Mouse (Mus musculus) gastrocnemius, postnatal 10 days (tissue): ENCODE data around the gene Rab9. TPM values are rescaled to one million over a fixed set of nuclear protein-coding genes. Genes with fewer than 3 reads are reported as not detected.

Source experiments
- DNase-seq: peaks from one replicate; pipeline ENCODE4 v3.0.0; 2021; ENCODE audit warnings: mixed read lengths
- total RNA-seq, 2 experiments: library from RNA; stranded (reverse); gene quantifications; 2 replicates each; pipeline ENCODE4 v1.2.3; 2021

The Rab9 gene
- total RNA-seq, 2 experiments from 2014 or later, result 20.2 to 20.4 TPM

GRCm38 (mm10) chrX:166453532-166453931, 26.1 kb downstream of the Rab9 start:
- DNase-seq, result no peak

GRCm38 (mm10) chrX:166444552-166444951, 35.1 kb downstream of the Rab9 start:
- DNase-seq, result no peak

- DNase-seq, result peak; percentile 86
These were observed 39.0 kb downstream of the Rab9 start, which contains the start of gene Ofd1 for GRCm38 (mm10) chrX:166440616-166441063. Gene Ofd1 (minus strand): TSS chrX:166440704.

- no peak for DNase-seq
These were observed 39.5 kb downstream of the Rab9 start, which contains the start of gene Trappc2 for GRCm38 (mm10) chrX:166440036-166440615. Gene Trappc2 (plus strand): TSS chrX:166440574.

- DNase-seq, result no peak
These were observed 44.9 kb downstream of the Rab9 start for GRCm38 (mm10) chrX:166434812-166435211.

- peak; percentile 8 for DNase-seq
These were observed 63.5 kb downstream of the Rab9 start for GRCm38 (mm10) chrX:166416196-166416595.

- DNase-seq, result no peak
These were observed 71.8 kb downstream of the Rab9 start for GRCm38 (mm10) chrX:166407865-166408264.

Other genes with a start within 250 kb of the Rab9 start
- gene Gpm6b, start 241.0 kb downstream of the Rab9 start, total RNA-seq, result 10 to 100 TPM; 12.6 to 14.2 TPM
- gene Trappc2, start 39.3 kb downstream of the Rab9 start, total RNA-seq, result 10 to 100 TPM; 19.3 to 20.6 TPM
- gene Ofd1, start 39.2 kb downstream of the Rab9 start, total RNA-seq, result 1 to 10 TPM; 6.0 to 7.9 TPM
- 1 to 10 TPM; 4.2 to 6.6 TPM for gene Tceanc, start 38.7 kb upstream of the Rab9 start, total RNA-seq
- gene Egfl6, start 105.9 kb upstream of the Rab9 start, total RNA-seq, result 10 to 100 TPM; 11.0 to 13.4 TPM